Mouse (Mus musculus) myocyte (in vitro differentiated cells): ENCODE data around the gene Timp3.

Experiments used
- CEBPB ChIP-seq: IDR thresholded peaks from 2 replicates; pipeline ENCODE4 v1.6.1; 2011; ENCODE audit warnings: mild to moderate bottlenecking, moderate library complexity; ENCODE audit not compliant: poor library complexity, insufficient read depth, severe bottlenecking
- E2F4 ChIP-seq: IDR thresholded peaks from one replicate; pipeline ENCODE4 v1.6.1; 2011; ENCODE audit warnings: mild to moderate bottlenecking, control low read depth, moderate library complexity; ENCODE audit not compliant: insufficient read depth
- MAX ChIP-seq: IDR thresholded peaks from one replicate; pipeline ENCODE4 v1.6.1; 2011; ENCODE audit warnings: low read depth, mild to moderate bottlenecking, control low read depth
- MYOD1 ChIP-seq, 3 experiments: IDR thresholded peaks; one replicate each; pipeline ENCODE4 v1.6.1; 2011; ENCODE audit warnings: control low read depth in 2 of 3, low read depth in 2 of 3, mild to moderate bottlenecking in 2 of 3, moderate library complexity in 1 of 3; ENCODE audit not compliant: insufficient read length in 2 of 3, control insufficient read depth in 1 of 3
- MYOG ChIP-seq, 3 experiments: IDR thresholded peaks; one replicate each; pipeline ENCODE4 v1.6.1; 2011; ENCODE audit warnings: control low read depth in 2 of 3, low read depth in 2 of 3, mild to moderate bottlenecking in 2 of 3; ENCODE audit not compliant: insufficient read length in 2 of 3, control insufficient read depth in 1 of 3, insufficient read depth in 1 of 3
- POLR2A ChIP-seq: IDR thresholded peaks from one replicate; pipeline ENCODE4 v1.6.1; 2011; ENCODE audit warnings: low read depth, mild to moderate bottlenecking, control low read depth, moderate library complexity; ENCODE audit not compliant: insufficient read length
- POLR2AphosphoS2 ChIP-seq: IDR thresholded peaks from one replicate; pipeline ENCODE4 v1.6.1; 2011; ENCODE audit warnings: low read depth, control low read depth; ENCODE audit not compliant: insufficient read length
- SRF ChIP-seq: IDR thresholded peaks from one replicate; pipeline ENCODE4 v1.6.1; 2011; ENCODE audit warnings: low read depth; ENCODE audit not compliant: control insufficient read depth, insufficient read length
- USF1 ChIP-seq: IDR thresholded peaks from one replicate; pipeline ENCODE4 v1.6.1; 2011; ENCODE audit warnings: low read depth, mild to moderate bottlenecking, control low read depth, moderate library complexity

- TF ChIP-seq USF1 (no peak), MAX (no peak), POLR2A (no peak), MYOD1 (IDR thresholded peaks at IDR 0.05; ENCODE audit: control insufficient read depth in 1 of 3, insufficient read length in 2 of 3, low read depth in 2 of 3) (no peak), E2F4 (no peak), POLR2AphosphoS2 (no peak), CEBPB (no peak), SRF (no peak), MYOG (IDR thresholded peaks at IDR 0.05; ENCODE audit: control insufficient read depth in 1 of 3, insufficient read depth in 1 of 3, insufficient read length in 2 of 3, low read depth in 2 of 3) (no peak)
Measured at GRCm38 (mm10) chr10:86381922-86382260, 81.7 kb downstream of the Timp3 start.
